Mouse (Mus musculus): ENCODE measurements around the gene Gm11146.

Gene Gm11146

DNA sequence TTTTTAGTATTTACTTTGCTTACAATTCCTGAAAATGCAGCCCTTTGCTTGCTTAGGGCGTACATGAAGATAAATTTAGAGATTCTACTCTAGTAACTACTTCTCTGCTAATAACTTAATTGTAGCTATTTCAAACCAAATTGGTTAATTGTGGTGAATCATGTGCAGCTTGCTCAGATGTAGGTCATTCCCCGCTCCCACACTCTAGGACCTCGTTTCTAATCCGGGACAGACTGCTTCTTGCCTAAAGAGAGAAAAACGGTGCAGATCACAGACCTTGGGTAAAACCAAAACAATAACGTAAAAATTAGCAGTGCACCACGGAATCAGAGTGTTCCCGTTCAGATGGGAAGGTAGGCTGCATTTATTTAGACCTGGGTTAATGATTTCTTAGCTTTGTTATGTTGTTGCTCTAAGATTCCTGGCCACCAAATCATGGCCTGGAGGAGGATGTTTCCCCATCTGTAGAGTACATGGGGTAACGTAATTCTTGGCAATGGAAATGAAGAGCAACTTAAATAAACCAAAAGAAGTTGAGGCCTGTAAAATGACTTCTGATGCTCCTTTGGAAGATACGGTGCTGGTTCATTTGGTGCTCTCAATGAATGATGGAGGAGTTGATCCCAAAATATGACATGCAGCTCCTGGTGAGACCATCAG is 45.3 kb downstream of the Gm11146 start:
- no peak for DNase-seq (ENCODE audit: low spot score)

DNA sequence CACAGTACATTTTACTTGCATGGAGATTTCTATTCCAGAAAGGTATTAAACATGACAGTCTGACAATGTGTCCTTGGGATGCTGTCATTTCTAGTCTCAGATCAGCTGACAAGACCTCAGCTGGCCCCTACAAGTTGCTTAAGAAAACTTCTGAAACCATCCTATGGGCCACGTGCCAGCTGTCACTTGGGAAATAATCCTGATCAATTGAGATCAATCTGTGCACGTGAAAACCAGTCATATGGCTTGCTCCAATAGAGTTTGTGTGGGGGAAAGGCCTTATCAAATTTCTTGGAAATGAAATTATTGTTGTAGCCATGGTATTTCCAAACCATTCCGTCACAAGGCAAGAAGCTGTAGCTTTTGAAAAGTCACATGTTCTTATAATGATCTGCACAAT is 50.8 kb downstream of the Gm11146 start:
- DNase-seq (ENCODE audit: low spot score) = no peak
